Mouse (Mus musculus) stomach, postnatal 0 days (tissue): Measurements from ENCODE around the gene Lmnb2.

Experiments used
- CTCF ChIP-seq: IDR thresholded peaks from 2 replicates; pipeline ENCODE4 v1.5.1; 2016; ENCODE audit warnings: antibody characterized with exemption, low read depth, mild to moderate bottlenecking, moderate library complexity
- EP300 ChIP-seq: optimal IDR thresholded peaks from 2 replicates; pipeline ENCODE3; 2016; ENCODE audit warnings: antibody characterized with exemption

- TF ChIP-seq CTCF (no peak), EP300 (no peak)
Measured at GRCm38 (mm10) chr10:80899591-80900317, 18.3 kb downstream of the Lmnb2 start.
